Mouse (Mus musculus) induced T-regulatory cell, adult 2 months (primary cell): ENCODE data around the gene Slc46a2.
A peak's percentile ranks its signal among the peaks of the same experiment; 100 is the strongest.

Experiments used
- DNase-seq: peaks from one replicate; pipeline ENCODE4 v3.0.0-alpha.2; 2012; ENCODE audit warnings: low read depth

The Slc46a2 gene

GRCm38 (mm10) chr4:59891723-59892416 lies 23.0 kb downstream of the Slc46a2 start:
- DNase-seq: no peak

DNA sequence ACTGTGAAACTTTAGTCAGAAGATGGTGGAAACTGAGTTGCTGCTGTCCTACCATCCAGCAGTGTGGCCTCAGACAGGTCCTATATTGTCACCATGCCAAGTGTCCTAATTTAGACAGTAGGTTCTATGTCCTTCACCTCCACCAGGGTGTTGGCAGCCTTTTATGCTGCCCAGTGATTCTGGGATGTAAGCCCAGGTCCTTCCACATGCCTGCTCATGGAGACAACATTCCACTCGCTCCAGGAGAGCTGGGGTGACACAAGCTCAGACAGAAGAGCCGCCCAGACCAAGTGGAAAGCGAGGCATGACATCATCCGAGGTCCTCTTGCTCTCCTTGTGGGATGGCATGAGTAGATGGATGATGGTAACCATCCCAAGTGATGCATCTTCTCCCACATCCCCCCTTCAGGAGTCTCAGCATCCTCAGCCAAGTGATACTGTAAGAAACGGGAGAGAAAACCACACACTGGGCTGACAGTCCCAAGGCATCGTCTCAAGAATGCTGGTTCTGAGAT lies 24.7 kb downstream of the Slc46a2 start:
- DNase-seq: no peak

GRCm38 (mm10) chr4:59888014-59888413 lies 26.8 kb downstream of the Slc46a2 start:
- no peak for DNase-seq

- no peak for DNase-seq
Measured at GRCm38 (mm10) chr4:59887011-59887410, 27.8 kb downstream of the Slc46a2 start.

DNA sequence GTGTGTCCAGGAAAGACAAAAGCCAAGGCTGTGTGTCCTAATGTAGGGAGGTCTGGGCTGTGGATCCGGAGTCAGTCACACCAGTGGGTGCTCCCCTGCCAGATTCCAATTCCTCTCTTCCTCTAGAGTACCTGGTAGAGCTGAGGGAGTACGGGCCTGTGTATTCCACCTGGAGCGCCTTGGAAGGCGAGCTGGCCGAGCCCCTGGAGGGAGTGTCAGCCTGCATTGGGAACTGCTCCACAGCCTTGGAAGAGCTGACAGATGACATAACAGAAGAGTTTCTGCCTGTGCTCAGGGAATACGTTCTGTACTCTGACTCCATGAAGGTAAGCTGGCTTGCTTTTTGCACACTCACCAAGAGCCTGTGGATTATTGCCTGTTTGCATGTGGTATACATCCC lies 28.6 kb downstream of the Slc46a2 start:
- DNase-seq: no peak

GRCm38 (mm10) chr4:59884136-59884696 lies 30.6 kb downstream of the Slc46a2 start:
- DNase-seq: no peak

GRCm38 (mm10) chr4:59881210-59881609 lies 33.6 kb downstream of the Slc46a2 start:
- no peak for DNase-seq

DNA sequence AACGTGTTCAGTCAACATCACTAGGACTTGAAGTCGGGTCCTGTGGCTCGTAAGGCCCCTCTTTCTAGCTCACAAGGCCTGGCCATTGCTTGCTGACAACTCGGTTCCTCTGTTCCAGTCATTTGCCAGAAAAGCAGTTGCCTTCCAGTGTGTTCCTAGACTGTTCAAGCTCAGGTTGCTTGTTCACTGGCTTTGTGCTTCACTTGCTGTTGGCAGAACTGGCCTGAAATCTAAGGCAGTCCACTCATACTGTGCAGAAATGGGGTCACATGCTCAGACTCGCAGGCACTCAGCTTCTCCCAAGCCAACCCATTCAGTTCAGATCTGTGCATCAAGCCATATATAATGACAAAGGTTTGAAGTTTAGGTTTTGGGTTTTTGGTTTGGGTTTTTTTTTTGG lies 34.1 kb downstream of the Slc46a2 start:
- no peak for DNase-seq

DNA sequence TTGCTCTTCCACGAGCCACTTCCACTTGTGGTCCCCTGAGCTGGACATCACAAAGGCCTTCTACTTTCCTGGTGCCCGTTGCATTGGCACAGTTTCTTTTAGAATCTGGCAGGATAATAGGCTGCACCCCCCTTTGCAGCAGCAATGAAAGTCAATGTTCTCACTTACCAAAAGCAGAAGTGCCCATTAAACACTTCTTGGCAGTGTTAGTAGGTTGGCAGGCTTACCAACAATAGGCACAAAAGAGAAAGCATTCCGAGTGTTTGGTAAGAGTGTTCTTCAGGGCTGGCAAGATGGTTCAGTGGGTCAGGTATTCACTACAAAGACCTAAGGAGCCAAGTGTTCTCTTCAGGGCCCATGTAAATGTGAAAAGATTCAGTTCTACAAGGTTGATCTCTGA lies 35.4 kb downstream of the Slc46a2 start:
- DNase-seq: no peak

DNA sequence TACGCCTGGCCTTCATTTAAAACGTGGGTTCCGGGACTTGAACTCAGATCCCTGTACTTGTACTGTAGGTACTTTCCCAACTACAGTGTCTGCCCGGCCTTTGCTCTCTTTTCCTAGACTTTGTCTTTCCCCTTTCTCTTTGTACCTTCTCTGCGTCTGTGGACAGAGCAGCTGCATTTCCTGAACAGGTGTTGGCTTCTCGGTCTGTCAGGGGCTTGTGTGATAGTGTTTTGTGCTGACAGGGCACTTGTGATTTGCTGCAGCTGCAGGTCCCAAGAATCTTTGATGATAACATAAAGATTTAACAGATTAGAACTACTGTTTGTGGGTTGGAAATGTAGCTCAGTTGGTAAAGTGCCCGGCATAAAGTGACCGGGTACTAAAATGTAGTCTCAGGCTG lies 36.3 kb downstream of the Slc46a2 start:
- DNase-seq: no peak

- DNase-seq: no peak
Measured at GRCm38 (mm10) chr4:59877025-59877424, 37.8 kb downstream of the Slc46a2 start.

DNA sequence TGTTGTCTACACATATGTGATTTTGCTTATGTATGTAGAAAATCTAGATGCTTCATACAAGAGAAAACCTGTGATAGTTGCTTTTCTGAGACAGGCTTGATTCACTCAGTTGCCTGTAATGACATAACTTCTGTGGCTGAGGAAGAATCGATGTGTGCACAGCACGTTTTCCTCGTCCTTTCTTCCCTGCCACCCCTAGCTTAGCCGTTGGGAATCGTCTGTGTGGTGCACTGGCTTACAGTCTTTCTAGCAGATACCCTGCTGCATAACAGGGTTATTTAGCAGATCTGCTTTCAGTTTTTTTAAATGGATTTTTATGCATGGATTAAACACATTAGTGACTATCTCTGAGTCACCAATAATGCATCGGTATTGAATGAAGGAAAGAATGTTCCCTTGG lies 38.3 kb downstream of the Slc46a2 start:
- DNase-seq: no peak

DNA sequence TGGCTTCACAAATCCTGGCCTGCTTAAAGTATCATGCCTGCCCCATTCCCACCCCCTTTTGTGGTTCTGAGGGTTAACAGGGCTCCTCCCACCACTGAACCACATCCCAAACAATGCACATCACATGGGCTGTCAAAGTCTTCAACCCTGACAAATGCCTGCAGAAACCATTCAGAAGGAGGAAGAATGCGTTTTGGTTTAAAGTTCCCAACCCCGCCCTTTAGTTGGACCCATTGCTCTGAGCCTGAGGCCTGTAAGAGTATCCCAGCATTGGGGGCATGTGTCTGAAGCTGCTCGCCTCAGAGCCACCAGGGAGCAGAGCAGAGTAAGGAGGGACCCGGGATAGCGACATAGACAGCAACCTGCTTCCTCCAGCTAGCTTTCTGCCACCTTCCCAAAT lies 41.0 kb downstream of the Slc46a2 start:
- no peak for DNase-seq

DNA sequence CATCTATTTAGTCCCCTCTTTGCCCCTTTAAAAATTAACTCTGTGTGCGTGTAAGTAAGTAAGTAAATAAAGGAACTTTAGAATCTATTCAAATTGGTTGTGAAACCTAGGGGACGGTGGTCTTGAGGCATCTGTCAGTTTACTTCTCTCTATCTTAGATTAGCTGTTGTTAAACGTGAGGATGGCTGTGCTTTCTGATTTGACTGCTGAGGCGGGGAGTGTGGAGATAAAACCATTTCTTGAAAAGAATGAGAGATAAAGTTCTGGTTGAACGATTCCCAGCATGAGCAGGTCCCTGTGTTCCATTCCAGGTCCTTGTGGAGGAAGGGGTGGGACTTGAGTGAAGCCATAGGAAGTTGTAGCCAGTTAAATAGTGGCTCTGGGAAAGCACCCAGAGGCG lies 41.6 kb downstream of the Slc46a2 start:
- no peak for DNase-seq

- peak; percentile 83 for DNase-seq
Measured at GRCm38 (mm10) chr4:59870859-59871591, 43.8 kb downstream of the Slc46a2 start.

DNA sequence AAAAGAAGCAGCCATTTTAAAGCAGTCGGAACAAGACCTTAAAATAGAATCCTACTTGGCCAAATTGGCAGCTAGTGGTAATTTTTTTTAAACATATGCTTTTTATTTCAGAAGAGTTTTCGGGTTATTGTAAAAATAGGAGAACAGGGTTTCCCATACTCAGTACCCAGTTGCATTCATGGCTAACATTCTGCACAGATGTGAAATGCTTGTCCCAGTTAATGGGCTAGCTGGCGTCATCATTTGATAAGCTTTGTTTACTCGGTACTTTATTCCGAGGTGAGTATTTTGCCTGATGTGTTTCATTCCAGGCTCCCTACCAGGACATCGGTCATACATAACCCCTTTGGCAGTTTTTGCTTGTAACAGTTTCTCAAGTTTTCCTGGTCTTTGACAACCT lies 44.4 kb downstream of the Slc46a2 start:
- DNase-seq: no peak

- no peak for DNase-seq
Measured at GRCm38 (mm10) chr4:59869488-59870057, 45.3 kb downstream of the Slc46a2 start.

GRCm38 (mm10) chr4:59868086-59868485 lies 46.8 kb downstream of the Slc46a2 start:
- no peak for DNase-seq

- DNase-seq: no peak
Measured at GRCm38 (mm10) chr4:59863869-59864268, 51.0 kb downstream of the Slc46a2 start.

DNA sequence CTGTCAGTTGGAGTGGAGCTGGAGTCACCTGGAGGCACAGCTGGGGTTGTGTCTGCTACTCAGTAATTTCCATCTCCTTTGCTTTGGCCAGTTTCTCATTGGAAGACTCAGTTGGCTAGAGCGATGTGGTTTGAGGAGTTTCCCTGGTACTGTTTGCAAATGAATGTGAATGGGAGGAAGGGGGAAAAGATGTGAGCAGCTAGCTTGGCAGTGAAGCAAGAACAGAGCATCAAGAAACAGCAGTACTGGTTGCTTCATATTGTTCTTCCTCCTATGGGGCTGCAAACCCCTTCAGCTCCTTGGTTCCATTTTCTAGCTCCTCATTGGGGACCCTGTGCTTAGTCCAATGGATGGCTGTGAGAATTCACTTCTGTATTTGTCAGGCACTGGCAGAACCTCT lies 52.5 kb downstream of the Slc46a2 start:
- DNase-seq: no peak

- DNase-seq: no peak
Measured at GRCm38 (mm10) chr4:59861871-59862270, 53.0 kb downstream of the Slc46a2 start.

GRCm38 (mm10) chr4:59860431-59860830 lies 54.4 kb downstream of the Slc46a2 start:
- DNase-seq: no peak
